Mouse (Mus musculus): ENCODE data around the gene Ppcdc.

The Ppcdc gene

GRCm38 (mm10) chr9:57432480-57432879 lies 7.4 kb downstream of the Ppcdc start:
- in situ Hi-C loops (cut with MboI, MseI) = loop anchor here in 1 of 2 experiments (5.0 kb wide), 1 partner anchor 180 kb away; no protein-coding TSS in a partner anchor

DNA sequence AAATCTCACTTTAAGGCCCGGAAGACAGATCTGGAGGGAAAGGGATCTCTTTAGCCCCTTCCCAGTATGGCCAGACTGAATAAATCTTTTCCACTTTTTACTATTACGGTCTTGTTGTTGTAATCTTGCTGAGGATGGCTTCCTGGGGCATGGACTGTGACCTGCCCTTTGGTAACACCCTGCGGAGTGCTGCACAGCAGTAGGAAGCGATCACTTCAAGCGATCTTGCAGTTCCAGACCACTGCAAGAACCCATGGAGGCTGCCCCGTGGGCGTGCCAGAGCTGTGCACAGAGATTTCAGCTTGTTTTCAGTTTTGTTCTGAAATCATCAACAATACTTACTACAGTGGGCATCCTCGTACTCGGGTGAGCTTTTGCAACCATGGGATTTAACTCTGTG lies 8.7 kb downstream of the Ppcdc start:
- in situ Hi-C loops (cut with MboI, MseI) = loop anchor here in 1 of 2 experiments (5.0 kb wide), 1 partner anchor 179 kb away; no protein-coding TSS in a partner anchor

GRCm38 (mm10) chr9:57428391-57428790 lies 11.5 kb downstream of the Ppcdc start:
- in situ Hi-C loops (cut with MboI, MseI) = loop anchor here in 1 of 2 experiments (10.0 kb wide), 1 partner anchor 1304 kb away; no protein-coding TSS in a partner anchor

- in situ Hi-C loops (cut with MboI, MseI) = loop anchor here in 1 of 2 experiments (10.0 kb wide), 1 partner anchor 1303 kb away; no protein-coding TSS in a partner anchor
Observed at GRCm38 (mm10) chr9:57427937-57428336, 12.0 kb downstream of the Ppcdc start.

GRCm38 (mm10) chr9:57427123-57427522 lies 12.8 kb downstream of the Ppcdc start:
- in situ Hi-C loops (cut with MboI, MseI) = loop anchor here in 1 of 2 experiments (10.0 kb wide), 1 partner anchor 1302 kb away; no protein-coding TSS in a partner anchor

DNA sequence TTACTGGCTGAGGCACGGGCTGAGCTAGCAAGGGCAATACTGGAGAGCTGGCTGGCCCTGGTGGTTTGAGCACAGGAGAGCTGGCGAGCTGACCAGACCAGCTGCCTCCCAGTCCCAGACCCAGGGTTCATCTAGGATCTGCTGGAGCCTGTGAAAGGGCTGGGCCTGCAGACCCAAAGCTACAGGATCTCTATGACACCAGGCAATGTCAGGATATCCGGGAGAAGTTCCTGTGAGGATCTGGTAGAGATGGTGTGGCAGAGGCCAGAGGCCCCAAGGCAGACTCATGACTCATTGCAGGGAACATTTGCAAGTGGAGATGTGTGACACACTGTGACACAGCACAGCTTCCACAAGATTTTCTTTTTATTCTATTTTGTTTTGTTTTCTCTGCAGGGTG lies 14.8 kb downstream of the Ppcdc start:
- in situ Hi-C loops (cut with MboI, MseI) = loop anchor here in 1 of 2 experiments (10.0 kb wide), 1 partner anchor 1300 kb away; no protein-coding TSS in a partner anchor

DNA sequence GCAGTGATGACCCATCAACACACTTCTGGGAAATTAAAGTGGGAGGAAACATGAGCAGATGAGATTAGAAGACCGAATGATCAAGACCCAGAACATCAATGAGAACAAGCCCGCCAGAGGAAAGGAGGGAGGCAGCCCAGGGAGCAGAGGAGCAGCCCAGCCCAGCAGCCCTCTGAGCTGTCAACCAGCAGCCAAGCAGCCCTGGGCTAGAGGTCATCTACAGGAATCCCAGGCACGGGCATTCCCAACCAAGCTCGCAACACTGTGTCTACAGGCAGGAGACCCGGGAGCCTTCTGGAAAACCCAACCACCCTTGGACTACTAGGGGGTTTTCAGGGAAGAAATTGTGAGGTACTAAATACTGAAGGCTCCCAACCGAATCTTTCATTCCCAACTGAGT lies 15.9 kb downstream of the Ppcdc start:
- in situ Hi-C loops (cut with MboI, MseI) = loop anchor here in 1 of 2 experiments (10.0 kb wide), 1 partner anchor 1299 kb away; no protein-coding TSS in a partner anchor

DNA sequence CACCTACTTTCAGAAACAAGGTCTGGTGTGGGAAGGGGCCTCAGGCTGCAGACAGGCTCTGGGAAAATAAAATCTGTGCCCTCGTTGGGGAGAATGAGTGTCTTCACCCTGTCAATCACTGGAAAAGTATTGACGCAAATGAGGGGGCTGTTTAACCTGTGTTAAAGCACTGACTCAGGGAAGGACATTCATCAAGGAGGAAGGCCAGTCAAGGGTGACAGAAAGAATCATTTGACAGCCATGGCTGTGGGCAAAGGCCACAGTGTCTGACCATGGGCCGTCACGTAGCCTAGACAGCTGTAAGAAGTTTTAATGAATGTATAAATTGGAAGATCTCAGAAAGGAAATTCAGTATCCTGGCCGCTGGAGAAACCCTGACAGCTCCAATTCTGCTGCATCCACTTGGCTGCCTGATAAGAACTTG lies 18.2 kb downstream of the Ppcdc start:
- in situ Hi-C loops (cut with MboI, MseI) = loop anchor here in 1 of 2 experiments (10.0 kb wide), 1 partner anchor 1297 kb away; no protein-coding TSS in a partner anchor

- in situ Hi-C loops (cut with MboI, MseI) = loop anchor here in 1 of 2 experiments (10.0 kb wide), 1 partner anchor 1296 kb away; no protein-coding TSS in a partner anchor
Observed at GRCm38 (mm10) chr9:57421121-57421571, 18.8 kb downstream of the Ppcdc start.

GRCm38 (mm10) chr9:57420321-57421120 lies 19.4 kb downstream of the Ppcdc start:
- in situ Hi-C loops (cut with MboI, MseI) = loop anchor here in 1 of 2 experiments (10.0 kb wide), 1 partner anchor 1296 kb away; no protein-coding TSS in a partner anchor

GRCm38 (mm10) chr9:57419521-57420267 lies 20.2 kb downstream of the Ppcdc start:
- in situ Hi-C loops (cut with MboI, MseI) = loop anchor here in 1 of 2 experiments (10.0 kb wide), 1 partner anchor 1295 kb away; no protein-coding TSS in a partner anchor

GRCm38 (mm10) chr9:57417341-57417740 lies 22.6 kb downstream of the Ppcdc start:
- in situ Hi-C loops (cut with MboI, MseI) = no loop called here

- in situ Hi-C loops (cut with MboI, MseI) = no loop called here
Observed at GRCm38 (mm10) chr9:57407120-57407905, 32.6 kb downstream of the Ppcdc start.

DNA sequence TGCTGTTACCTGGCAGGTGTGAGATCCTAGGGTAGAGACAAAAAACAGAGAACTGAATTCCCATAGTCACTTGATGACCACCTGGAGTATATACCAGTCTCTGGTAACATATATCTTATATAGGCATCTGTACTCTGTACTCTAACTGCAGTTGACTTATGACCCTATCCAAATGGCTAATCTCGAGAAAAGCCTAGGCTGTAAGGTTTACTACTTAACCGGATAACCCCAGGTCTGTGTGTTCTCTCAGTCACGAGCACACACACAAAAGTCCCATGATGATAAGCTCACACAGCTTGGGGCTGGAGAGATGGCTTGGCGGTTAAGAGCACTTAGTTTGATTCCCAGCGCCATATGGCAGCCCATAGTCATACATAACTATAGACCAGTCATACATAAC lies 33.5 kb downstream of the Ppcdc start:
- in situ Hi-C loops (cut with MboI, MseI) = no loop called here

GRCm38 (mm10) chr9:57404036-57404435 lies 35.9 kb downstream of the Ppcdc start:
- in situ Hi-C loops (cut with MboI, MseI) = no loop called here

- in situ Hi-C loops (cut with MboI, MseI) = no loop called here
Observed at GRCm38 (mm10) chr9:57402318-57403251, 37.3 kb downstream of the Ppcdc start.

GRCm38 (mm10) chr9:57398773-57399172 lies 41.2 kb downstream of the Ppcdc start:
- in situ Hi-C loops (cut with MboI, MseI) = loop anchor here in 1 of 2 experiments (10.0 kb wide), 1 partner anchor 1156 kb away; the partner anchor contains the start of gene Cd276

- in situ Hi-C loops (cut with MboI, MseI) = loop anchor here in 1 of 2 experiments (10.0 kb wide), 1 partner anchor 1162 kb away; the partner anchor contains the start of gene Cd276
Observed at GRCm38 (mm10) chr9:57392892-57393291, 47.0 kb downstream of the Ppcdc start.

GRCm38 (mm10) chr9:57390869-57391268 lies 49.1 kb downstream of the Ppcdc start:
- in situ Hi-C loops (cut with MboI, MseI) = loop anchor here in 1 of 2 experiments (10.0 kb wide), 1 partner anchor 1164 kb away; the partner anchor contains the start of gene Cd276
